Mouse (Mus musculus) thymus, adult 2 months (tissue): ENCODE measurements at regions not wholly inside any gene's neighbourhood (a gene's known extent, or its start where the extent isn't known, plus 50 kb on each side); places are given as distances from the start of the nearest gene placed in this dataset.

Experiments
- CTCF ChIP-seq: fragments of 200-500 bp; IDR thresholded peaks from 2 replicates; pipeline ENCODE4 v1.5.1; 2012; ENCODE audit warnings: mild to moderate bottlenecking, control low read depth, low read length, moderate library complexity, borderline replicate concordance; ENCODE audit not compliant: control insufficient read depth, poor library complexity, insufficient read depth; ENCODE audit errors: extremely low read depth
- POLR2A ChIP-seq: fragments of 200-500 bp; IDR thresholded peaks from 2 replicates; pipeline ENCODE4 v1.6.1; 2012; ENCODE audit warnings: mild to moderate bottlenecking, low read length, control low read depth, moderate library complexity; ENCODE audit not compliant: control insufficient read depth, poor library complexity, insufficient read depth; ENCODE audit errors: extremely low read depth

DNA sequence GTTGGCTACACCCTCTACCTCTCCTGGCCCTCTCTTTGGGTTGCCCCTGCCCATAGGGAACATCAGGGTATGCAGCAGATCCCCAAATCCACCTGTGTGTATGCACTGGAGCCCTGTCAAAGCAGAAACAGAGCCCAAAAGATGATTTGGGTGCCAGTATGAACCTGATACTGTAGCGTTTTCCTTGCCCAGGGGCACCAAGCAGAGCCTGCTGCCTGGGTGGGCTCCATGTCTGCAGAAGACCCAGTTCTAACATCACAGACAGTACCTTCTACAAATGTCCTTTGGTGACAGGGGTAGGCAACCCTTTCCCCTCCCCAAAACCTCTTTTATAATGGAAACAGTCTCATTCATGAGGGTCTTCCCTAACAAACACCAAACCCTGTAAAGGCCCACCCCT is 472.5 kb downstream of the Rps24 start:
- no peak for TF ChIP-seq CTCF
- no peak for TF ChIP-seq POLR2A
